Mouse (Mus musculus) CH12.LX (cell line): Measurements from ENCODE around the gene Abr. TPM values are rescaled to one million over a fixed set of nuclear protein-coding genes. Genes with fewer than 3 reads are reported as not detected.

Source experiments
- DNase-seq: peaks from one replicate; pipeline ENCODE4 v3.0.0-alpha.2; 2013; ENCODE audit errors: extremely low read depth
- H3K27ac ChIP-seq: 2 replicates; pipeline ENCODE4 v1.5.1; 2012; ENCODE audit warnings: low read depth, mild to moderate bottlenecking, control low read depth, moderate library complexity; ENCODE audit not compliant: insufficient read depth
- H3K27me3 ChIP-seq: replicated peaks from 2 replicates; pipeline ENCODE3; 2012; ENCODE audit warnings: inconsistent platforms
- H3K36me3 ChIP-seq, 2 experiments: replicated peaks in 1 of 2; 2 replicates each; pipeline versions ENCODE3 to v1.6.1; 2012; ENCODE audit warnings: inconsistent platforms in 1 of 2, low read length in 1 of 2, mild to moderate bottlenecking in 1 of 2, mixed read lengths in 1 of 2, moderate library complexity in 1 of 2; ENCODE audit not compliant: control insufficient read depth in 1 of 2, insufficient read depth in 1 of 2
- H3K4me1 ChIP-seq, 2 experiments: 2 replicates each; pipeline ENCODE4 v1.6.1; 2012; ENCODE audit warnings: inconsistent platforms in 1 of 2, moderate library complexity in 1 of 2; ENCODE audit not compliant: insufficient read depth in 2 of 2, control insufficient read depth in 1 of 2
- H3K4me2 ChIP-seq: 2 replicates; pipeline ENCODE4 v1.6.1; 2012; ENCODE audit warnings: low read depth, mild to moderate bottlenecking, control low read depth; ENCODE audit not compliant: poor library complexity, insufficient read depth, severe bottlenecking
- H3K4me3 ChIP-seq, 3 experiments: fragments of 150-350 bp in 1 of 3; sonication (generic) in 1 of 3; replicated peaks in 1 of 3; 2 replicates each; pipeline versions ENCODE3 to v1.5.1; 2011 to 2012; ENCODE audit warnings: low read depth in 2 of 3, low read length in 2 of 3, mild to moderate bottlenecking in 2 of 3, moderate library complexity in 2 of 3, control low read depth in 1 of 3, improper control_type of control experiment in 1 of 3, inconsistent platforms in 1 of 3, mixed read lengths in 1 of 3; ENCODE audit not compliant: poor library complexity in 1 of 3
- H3K79me2 ChIP-seq: replicated peaks from 2 replicates; pipeline ENCODE4 v1.6.1; 2012; ENCODE audit warnings: mild to moderate bottlenecking, moderate library complexity; ENCODE audit not compliant: control insufficient read depth, poor library complexity, insufficient read depth, severe bottlenecking; ENCODE audit errors: extremely low read depth
- H3K9ac ChIP-seq: 2 replicates; pipeline ENCODE4 v1.6.1; 2012; ENCODE audit warnings: low read depth, mild to moderate bottlenecking, control low read depth, moderate library complexity; ENCODE audit not compliant: insufficient read depth
- H3K9me3 ChIP-seq: replicated peaks from 2 replicates; pipeline ENCODE3; 2012; ENCODE audit warnings: low read length, inconsistent platforms, mixed read lengths
- BHLHE40 ChIP-seq: IDR thresholded peaks from 2 replicates; pipeline ENCODE4 v1.6.1; 2011; ENCODE audit warnings: mild to moderate bottlenecking, low read depth, low read length, improper control_type of control experiment
- CHD1 ChIP-seq: IDR thresholded peaks from 2 replicates; pipeline ENCODE4 v1.6.1; 2012; ENCODE audit warnings: low read depth, low read length, improper control_type of control experiment, inconsistent platforms
- E2F4 ChIP-seq: IDR thresholded peaks from 2 replicates; pipeline ENCODE4 v1.6.1; 2011; ENCODE audit warnings: low read depth, low read length, improper control_type of control experiment; ENCODE audit not compliant: insufficient replicate concordance
- ELF1 ChIP-seq: IDR thresholded peaks from 2 replicates; pipeline ENCODE4 v1.6.1; 2014; ENCODE audit warnings: low read depth, mild to moderate bottlenecking, inconsistent platforms, low read length, improper control_type of control experiment
- IRF4 ChIP-seq: IDR thresholded peaks from 2 replicates; pipeline ENCODE4 v1.6.1; 2014; ENCODE audit warnings: low read depth, mild to moderate bottlenecking, inconsistent platforms, low read length, improper control_type of control experiment
- JUN ChIP-seq: IDR thresholded peaks from 2 replicates; pipeline ENCODE4 v1.6.1; 2011; ENCODE audit warnings: low read depth, mild to moderate bottlenecking, low read length, improper control_type of control experiment, moderate library complexity; ENCODE audit not compliant: insufficient read depth
- JUND ChIP-seq: conservative IDR thresholded peaks from 2 replicates; pipeline ENCODE4 v1.6.1; 2011; ENCODE audit warnings: low read depth, low read length, improper control_type of control experiment
- MAZ ChIP-seq: IDR thresholded peaks from 2 replicates; pipeline ENCODE4 v1.6.1; 2012; ENCODE audit warnings: low read depth, mild to moderate bottlenecking, inconsistent platforms, low read length, improper control_type of control experiment, moderate library complexity
- MYC ChIP-seq: IDR thresholded peaks from 2 replicates; pipeline ENCODE4 v1.6.1; 2011; ENCODE audit warnings: low read depth, mild to moderate bottlenecking, improper control_type of control experiment, low read length
- PAX5 ChIP-seq: IDR thresholded peaks from 2 replicates; pipeline ENCODE4 v1.6.1; 2012; ENCODE audit warnings: low read length, inconsistent platforms, mixed read lengths
- POLR2A ChIP-seq: IDR thresholded peaks from 2 replicates; pipeline ENCODE4 v1.6.1; 2011; ENCODE audit warnings: low read depth, mild to moderate bottlenecking, improper control_type of control experiment, low read length
- POLR2AphosphoS2 ChIP-seq: IDR thresholded peaks from 2 replicates; pipeline ENCODE4 v1.6.1; 2011; ENCODE audit warnings: low read depth, low read length, improper control_type of control experiment
- RAD21 ChIP-seq: IDR thresholded peaks from 2 replicates; pipeline ENCODE4 v1.6.1; 2011; ENCODE audit warnings: low read depth, mild to moderate bottlenecking, low read length, improper control_type of control experiment, moderate library complexity
- RCOR1 ChIP-seq: conservative IDR thresholded peaks from 2 replicates; pipeline ENCODE4 v1.6.1; 2012; ENCODE audit warnings: low read depth, mild to moderate bottlenecking, inconsistent platforms, low read length, improper control_type of control experiment
- SIN3A ChIP-seq: IDR thresholded peaks from 2 replicates; pipeline ENCODE4 v1.6.1; 2012; ENCODE audit warnings: low read length, improper control_type of control experiment, inconsistent platforms
- TBP ChIP-seq: conservative IDR thresholded peaks from 2 replicates; pipeline ENCODE4 v1.6.1; 2011; ENCODE audit warnings: low read depth, low read length, improper control_type of control experiment
- TCF12 ChIP-seq: IDR thresholded peaks from 2 replicates; pipeline ENCODE4 v1.6.1; 2014; ENCODE audit warnings: low read depth, mild to moderate bottlenecking, inconsistent platforms, low read length, improper control_type of control experiment
- USF1 ChIP-seq: IDR thresholded peaks from 2 replicates; pipeline ENCODE4 v1.6.1; 2014; ENCODE audit warnings: low read depth, mild to moderate bottlenecking, inconsistent platforms, low read length, improper control_type of control experiment
- USF2 ChIP-seq: conservative IDR thresholded peaks from 2 replicates; pipeline ENCODE4 v1.6.1; 2011; ENCODE audit warnings: low read depth, low read length, improper control_type of control experiment
- ZKSCAN1 ChIP-seq: IDR thresholded peaks from 2 replicates; pipeline ENCODE4 v1.6.1; 2012; ENCODE audit warnings: low read depth, inconsistent platforms, low read length, improper control_type of control experiment, borderline replicate concordance
- ZMIZ1 ChIP-seq: IDR thresholded peaks from 2 replicates; pipeline ENCODE4 v1.6.1; 2012; ENCODE audit warnings: low read depth, mild to moderate bottlenecking, inconsistent platforms, low read length, improper control_type of control experiment
- dilution Hi-C: fragments of 300-500 bp; cut with MboI; formaldehyde crosslinking; loops from 2 replicates; pipeline ENCODE4 v1.14.3; 2020; ENCODE audit warnings: low sequenced_read_pairs; ENCODE audit not compliant: extremely low pct_unique_long_range_greater_than_20kb, extremely low pct_ligation_motif_present
- in situ Hi-C: fragments of 300-500 bp; cut with MboI; formaldehyde crosslinking; loops from 3 replicates; pipeline ENCODE4 v1.14.3; 2019; ENCODE audit warnings: low sequenced_read_pairs, low pct_ligation_motif_present, low pct_unique_long_range_greater_than_20kb, mixed read lengths
- polyA plus RNA-seq: library from polyadenylated mRNA; unstranded; fragments of >175 nt; gene quantifications from 2 replicates; pipeline ENCODE4 v1.2.1, GENCODE M21; 2012; ENCODE audit warnings: low read depth; ENCODE audit not compliant: insufficient read length
- total RNA-seq, 2 experiments: library from RNA; depleted of rRNA; stranded (reverse); fragments of 300-350 nt in 1 of 2; fragments of >200 nt in 1 of 2; gene quantifications; 2 replicates each; pipeline ENCODE4 v1.2.3; 2012 to 2014

Abr gene
- total and polyA plus RNA-seq, 3 experiments = 21.0 to 49.5 (median 37.4) TPM

- TF ChIP-seq CHD1 = no peak
- TF ChIP-seq MYC = peak; percentile 89
- TF ChIP-seq PAX5 = no peak
- TF ChIP-seq SIN3A = peak; percentile 98
- peak; percentile 93 for TF ChIP-seq TCF12
- peak; percentile 43; the same call in 1 of the 2 replicates for TF ChIP-seq JUN
- peak; percentile 62; the same call in 1 of the 2 replicates for TF ChIP-seq POLR2AphosphoS2
- peak; percentile 52; the same call in 1 of the 2 replicates for TF ChIP-seq JUND
- TF ChIP-seq ZKSCAN1 = no peak; the same call in 1 of the 2 replicates
- TF ChIP-seq IRF4 = peak; percentile 71
- TF ChIP-seq POLR2A = peak; percentile 93
- no peak; the same call in none of the 2 replicates for TF ChIP-seq RAD21
- TF ChIP-seq MAZ = peak; percentile 93
Measured at GRCm38 (mm10) chr11:76406702-76407583, 215.2 kb downstream of the Abr start, which contains the start of gene Timm22 (continued).

- no peak for DNase-seq
- dilution Hi-C loops (no loop called here), in situ Hi-C loops (loop anchor here (10.0 kb wide), 1 partner anchor 621 kb away; no protein-coding TSS in a partner anchor)
Measured at GRCm38 (mm10) chr11:76405626-76406264, 216.4 kb downstream of the Abr start.

GRCm38 (mm10) chr11:76405113-76405512 lies 217.0 kb downstream of the Abr start:
- in situ Hi-C loops (loop anchor here (10.0 kb wide), 1 partner anchor 620 kb away; no protein-coding TSS in a partner anchor), dilution Hi-C loops (no loop called here)
- no peak overlapping the region for H3K4me2 ChIP-seq
- H3K4me1 ChIP-seq = peaks cover 6 to 37% of the 10 kb centered on the region in 2 experiments; a peak in 3 of 4 replicates
- no peak for DNase-seq
- H3K27ac ChIP-seq = no peak overlapping the region
- H3K9ac ChIP-seq = no peak overlapping the region
- peaks cover 24% of the 10 kb centered on the region for H3K79me2 ChIP-seq
- H3K9me3 ChIP-seq = no peaks in the 10 kb centered on the region
- H3K36me3 ChIP-seq = peaks cover 3 to 17% of the 10 kb centered on the region in 2 experiments
- no peak for TF ChIP-seq TCF12
- TF ChIP-seq PAX5 = no peak
- peak; percentile 54 for TF ChIP-seq USF2
- peak; percentile 73 for TF ChIP-seq BHLHE40
- no peak for TF ChIP-seq TBP
- peak; percentile 71 for TF ChIP-seq USF1
- no peak for TF ChIP-seq RCOR1
- TF ChIP-seq, all 38 proteins: peak for 3
- Histone ChIP-seq H3K27me3 (no peaks in the 10 kb centered on the region), H3K4me3 (no peak overlapping the region)

More at GRCm38 (mm10) chr11:76405626-76406264, 216.4 kb downstream of the Abr start:
- H3K79me2 ChIP-seq = peaks cover 25% of the 10 kb centered on the region
- no peak overlapping the region for H3K4me3 ChIP-seq
- peaks cover 6 to 35% of the 10 kb centered on the region in 2 experiments; a peak in 3 of 4 replicates for H3K4me1 ChIP-seq
- no peak overlapping the region for H3K9ac ChIP-seq
- peak; percentile 68; the same call in 1 of the 2 replicates for TF ChIP-seq ELF1
- no peak for TF ChIP-seq ZMIZ1
- no peak for TF ChIP-seq PAX5
- TF ChIP-seq E2F4 = no peak
- TF ChIP-seq, all 38 proteins: peak for 1
- H3K36me3 ChIP-seq = peaks cover 4 to 19% of the 10 kb centered on the region in 2 experiments
- H3K4me2 ChIP-seq = no peak overlapping the region
- no peaks in the 10 kb centered on the region for H3K9me3 ChIP-seq
- H3K27ac ChIP-seq = no peak overlapping the region
- H3K27me3 ChIP-seq = no peaks in the 10 kb centered on the region
